Mouse (Mus musculus) heart, postnatal 25 days (tissue): ENCODE results near the gene Entr1. TPM values are rescaled to one million over a fixed set of nuclear protein-coding genes. Genes with fewer than 3 reads are reported as not detected.

Experiments used
- DNase-seq: peaks from one replicate; pipeline ENCODE4 v3.0.0; 2022; ENCODE audit warnings: low spot score
- intact Hi-C: fragments of 180-260 bp; cut with DNase I; formaldehyde crosslinking; loops from one replicate; pipeline ENCODE4 v1.15.1; 2025
- total RNA-seq, 2 experiments: library from RNA; stranded (reverse); gene quantifications; 2 replicates each; pipeline ENCODE4 v1.2.3; 2021

Entr1 gene
- total RNA-seq, 2 experiments from 2014 or later = 49.1 to 50.1 TPM

- intact Hi-C loops = no loop called here
- no peak for DNase-seq
Measured at GRCm38 (mm10) chr2:26353066-26353980, 35.8 kb downstream of the Entr1 start.

DNA sequence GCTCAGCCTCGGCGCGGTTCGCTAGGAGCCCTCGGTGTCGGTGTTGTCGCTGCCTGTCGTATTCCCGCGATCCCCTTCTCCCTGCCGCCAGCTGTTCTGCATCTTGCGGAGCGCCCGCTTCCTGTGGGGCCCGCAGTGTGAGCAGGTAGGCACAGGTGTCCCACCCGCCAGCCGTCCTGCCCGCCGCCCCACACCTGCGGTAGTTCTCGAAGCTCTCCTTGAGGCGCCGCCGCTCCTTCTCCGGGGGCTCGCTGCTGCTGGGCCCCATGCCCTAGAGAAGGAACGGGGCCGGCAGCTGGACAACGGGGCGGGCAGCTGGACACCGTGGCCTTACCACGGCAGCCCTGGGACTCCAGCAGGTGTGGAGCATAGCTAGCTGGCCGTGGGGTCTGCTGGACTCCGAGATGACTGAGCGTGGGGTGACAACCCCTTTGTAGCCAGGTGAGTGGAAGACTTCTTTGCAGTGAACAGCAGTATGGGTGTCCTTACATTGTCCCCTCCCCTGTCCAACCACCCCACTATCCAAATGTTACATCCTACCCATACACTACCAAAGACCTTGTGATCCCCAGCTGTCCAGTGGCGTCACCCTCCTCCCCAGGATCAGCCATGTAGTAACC lies 36.7 kb downstream of the Entr1 start:
- intact Hi-C loops = loop anchor here (1.0 kb wide), 2 partner anchors 27 to 37 kb away; partner anchors contain the start of genes Entr1 and Pmpca
- no peak for DNase-seq

DNA sequence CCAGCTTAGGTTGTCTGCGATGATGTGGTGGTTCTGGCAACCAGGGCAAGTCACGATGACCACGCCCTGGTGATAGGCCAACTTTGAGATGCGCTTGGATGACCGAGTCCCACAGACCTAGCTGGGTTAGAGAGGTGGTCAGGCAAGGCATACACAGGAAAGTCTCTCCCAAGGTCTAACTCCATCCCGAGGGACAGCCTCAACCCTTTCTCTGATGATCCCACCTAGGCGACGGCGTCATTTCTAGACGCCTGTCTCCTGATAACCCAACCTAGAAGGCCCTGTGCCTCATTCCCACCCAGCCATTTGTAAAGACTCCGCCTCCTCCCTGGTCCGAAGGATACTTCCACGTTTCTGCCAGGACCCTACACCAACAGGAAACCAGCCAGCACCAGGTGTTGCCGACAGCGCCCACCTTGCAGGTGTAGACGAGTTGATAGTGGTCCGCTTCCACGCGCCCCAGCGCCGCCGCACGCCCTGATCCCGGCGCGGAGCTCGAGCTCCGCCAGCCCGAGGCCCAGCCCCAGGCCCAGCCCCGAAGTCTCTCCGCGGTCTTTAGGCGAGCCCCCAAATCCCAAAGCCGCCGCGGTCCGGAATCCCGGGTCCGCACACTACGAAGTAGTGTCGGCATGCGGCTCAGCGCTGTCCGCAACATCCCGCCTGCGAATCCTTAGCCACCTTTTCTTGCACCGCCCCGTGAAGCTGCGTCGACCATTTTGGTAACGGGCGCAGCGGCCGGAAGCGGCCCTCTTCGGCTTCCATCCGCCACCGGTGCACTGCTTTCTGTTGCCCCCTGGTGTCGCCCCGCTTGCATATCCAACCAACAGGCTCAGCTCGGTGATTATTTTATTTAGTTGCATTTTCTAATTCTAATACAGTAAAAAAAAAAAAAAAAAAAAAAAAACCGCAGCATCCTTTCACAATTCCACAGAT lies 37.5 kb downstream of the Entr1 start, which contains the start of gene Dnlz:
Dnlz (minus strand) TSS at position 753 of the 933 bp plus-strand sequence.
- peak; percentile 86 for DNase-seq
- intact Hi-C loops = loop anchor here (1.0 kb wide), 2 partner anchors 26 to 38 kb away; partner anchors contain the start of genes Entr1 and Pmpca

DNA sequence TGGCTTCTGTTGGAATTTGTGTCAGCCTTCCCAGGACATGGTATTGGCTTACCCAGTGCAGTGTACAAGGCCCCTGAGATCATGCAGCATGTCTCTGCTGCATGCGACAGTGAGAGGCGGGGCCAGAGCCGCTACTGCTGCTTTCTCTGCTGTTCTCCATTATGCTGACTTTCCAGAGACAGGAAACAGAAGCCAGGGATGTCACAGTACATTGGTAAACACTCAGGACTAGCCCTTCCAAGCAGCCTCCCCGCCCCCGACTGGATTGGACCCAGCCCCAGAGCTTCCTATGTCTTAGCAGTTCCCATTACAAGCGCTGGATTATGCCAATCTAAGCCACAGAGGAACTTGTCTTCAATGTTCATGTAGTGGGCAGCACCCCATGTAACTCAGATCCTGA lies 40.9 kb downstream of the Entr1 start:
- no peak for DNase-seq
- intact Hi-C loops = no loop called here

- intact Hi-C loops = no loop called here
- DNase-seq = no peak
Measured at GRCm38 (mm10) chr2:26342609-26343490, 46.3 kb downstream of the Entr1 start.

DNA sequence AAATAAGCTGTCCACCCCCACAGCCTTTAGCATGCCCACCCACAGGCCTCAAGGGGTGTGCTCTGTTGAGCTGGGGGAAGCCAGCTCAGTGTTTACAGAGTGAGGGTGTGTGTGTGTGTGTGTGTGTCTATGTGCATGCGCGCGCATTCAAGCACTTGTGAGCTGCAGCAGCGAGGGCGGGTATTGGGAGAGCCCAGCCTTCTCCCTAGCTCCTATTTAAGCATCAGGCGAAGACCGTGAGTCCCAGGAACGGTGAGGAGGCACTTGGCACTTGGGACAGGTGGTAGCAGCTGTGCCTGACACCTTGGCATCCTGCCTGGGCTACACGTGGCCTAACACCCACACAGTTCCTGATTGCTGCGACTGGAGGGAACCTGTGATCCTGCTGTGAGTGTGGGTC lies 47.1 kb downstream of the Entr1 start:
- intact Hi-C loops = no loop called here
- DNase-seq = peak; percentile 64

GRCm38 (mm10) chr2:26341510-26341981 lies 47.6 kb downstream of the Entr1 start:
- peak; percentile 54 for DNase-seq
- intact Hi-C loops = no loop called here

GRCm38 (mm10) chr2:26339204-26339551 lies 49.9 kb downstream of the Entr1 start:
- intact Hi-C loops = no loop called here
- DNase-seq = peak; percentile 55

DNA sequence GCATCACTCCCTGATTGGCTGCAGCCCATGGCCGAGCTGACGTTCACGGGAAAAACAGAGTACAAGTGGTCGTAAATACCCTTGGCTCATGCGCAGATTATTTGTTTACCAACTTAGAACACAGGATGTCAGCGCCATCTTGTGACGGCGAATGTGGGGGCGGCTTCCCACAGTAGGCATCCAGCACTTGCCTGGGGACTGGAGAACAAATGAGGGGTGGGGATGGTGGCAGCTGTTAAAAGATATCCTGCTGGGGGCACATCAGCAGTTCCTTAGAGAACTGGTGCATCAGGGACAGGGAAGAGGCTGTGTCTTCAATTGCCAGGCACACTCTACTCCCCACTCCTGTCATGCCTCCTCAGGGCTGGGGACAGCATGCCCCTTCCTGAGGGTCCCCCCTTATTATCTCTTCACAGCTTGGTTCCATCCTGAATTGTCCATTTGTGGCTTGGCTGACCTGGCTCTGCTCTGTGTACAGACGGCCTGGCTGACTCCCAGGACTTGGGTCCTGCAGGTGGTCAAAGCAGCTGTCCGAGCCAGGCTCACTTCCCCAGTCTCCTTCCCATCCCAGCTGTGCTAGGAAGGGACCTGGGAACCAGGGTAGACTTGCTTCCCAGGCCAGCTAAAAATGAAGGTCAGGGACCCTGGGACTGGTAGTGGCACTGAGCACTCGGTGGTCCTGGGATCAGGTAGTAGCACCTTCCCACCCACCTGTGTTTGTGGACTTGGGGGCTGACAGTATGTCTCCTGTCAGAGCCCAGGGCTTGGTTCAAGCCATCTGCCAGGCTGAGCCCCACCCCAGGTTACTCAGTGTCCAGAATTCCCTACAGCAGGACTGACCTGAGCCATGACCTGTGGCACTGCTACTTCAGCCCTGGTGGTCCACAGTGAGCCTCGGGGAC lies 50.6 kb downstream of the Entr1 start:
- DNase-seq = no peak
- intact Hi-C loops = no loop called here

Other genes starting within 250 kb of the Entr1 start
- gene Lhx3, start 181.0 kb downstream of the Entr1 start, total RNA-seq = not detected
- gene Qsox2, start 151.8 kb downstream of the Entr1 start, total RNA-seq = 10 to 100 TPM; 15.8 to 15.9 TPM
- gene Ccdc187, start 94.8 kb downstream of the Entr1 start, total RNA-seq = under 1 TPM; 0.08 to 0.18 TPM
- gene Gpsm1, start 73.8 kb downstream of the Entr1 start, total RNA-seq = 100 to 1,000 TPM; 195 to 226 TPM
- 10 to 100 TPM; 20.0 to 21.8 TPM for gene Dnlz, start 37.2 kb downstream of the Entr1 start, total RNA-seq
- gene Card9, start 28.4 kb downstream of the Entr1 start, total RNA-seq = 1 to 10 TPM; 1.8 to 1.9 TPM
- 10 to 100 TPM in 1 of 2 experiments, 1 to 10 TPM in 1; 8.9 to 11.2 TPM for gene Snapc4, start 8.7 kb downstream of the Entr1 start, total RNA-seq
- 100 to 1,000 TPM; 129 to 130 TPM for gene Pmpca, start within 50 bp of the Entr1 start, total RNA-seq
- 10 to 100 TPM; 15.2 to 16.9 TPM for gene Inpp5e, start 19.9 kb upstream of the Entr1 start, total RNA-seq
- 10 to 100 TPM; 34.9 to 38.8 TPM for gene Sec16a, start 55.9 kb upstream of the Entr1 start, total RNA-seq
- 10 to 100 TPM; 27.5 to 32.3 TPM for gene Notch1, start 127.3 kb upstream of the Entr1 start, total RNA-seq
- gene Egfl7, start 190.7 kb upstream of the Entr1 start, total RNA-seq = 100 to 1,000 TPM; 149 to 179 TPM
- gene Gm20532, start 197.3 kb upstream of the Entr1 start, total RNA-seq = not detected
- 10 to 100 TPM; 49.7 to 51.6 TPM for gene Agpat2, start 215.1 kb upstream of the Entr1 start, total RNA-seq
- 10 to 100 TPM; 26.9 to 28.9 TPM for gene Fam69b, start 239.1 kb upstream of the Entr1 start, total RNA-seq